Mouse (Mus musculus) limb, embryonic 12.5 days (tissue): ENCODE measurements around the gene Mcoln2. TPM values are rescaled to one million over a fixed set of nuclear protein-coding genes. Genes with fewer than 3 reads are reported as not detected.

ENCODE experiments used
- ATAC-seq: fragments of 200-750 bp; cut with Nextera tagmentation; 2 replicates; pipeline ENCODE4 v1.8.0; 2017; ENCODE audit warnings: low read depth, moderate TSS enrichment; ENCODE audit not compliant: insufficient number of reproducible peaks, insufficient read depth, low FRiP score, low TSS enrichment
- H3K27ac ChIP-seq: fragments of 300-500 bp; sonication (generic); 2 replicates; pipeline ENCODE4 v1.5.1; 2016; ENCODE audit warnings: mild to moderate bottlenecking, moderate library complexity
- H3K27me3 ChIP-seq: fragments of 300-500 bp; sonication (generic); 2 replicates; pipeline ENCODE4 v1.6.1; 2016; ENCODE audit warnings: mild to moderate bottlenecking, moderate library complexity
- H3K36me3 ChIP-seq: fragments of 300-500 bp; sonication (generic); 2 replicates; pipeline ENCODE4 v1.6.1; 2016; ENCODE audit warnings: mild to moderate bottlenecking, moderate library complexity
- H3K4me1 ChIP-seq: fragments of 300-500 bp; sonication (generic); replicated peaks from 2 replicates; pipeline ENCODE4 v1.6.1; 2016
- H3K4me2 ChIP-seq: fragments of 300-500 bp; sonication (generic); 2 replicates; pipeline ENCODE4 v1.6.1; 2016; ENCODE audit warnings: mild to moderate bottlenecking, moderate library complexity
- H3K4me3 ChIP-seq: fragments of 300-500 bp; sonication (generic); replicated peaks from 2 replicates; pipeline ENCODE4 v1.5.1; 2016; ENCODE audit warnings: mild to moderate bottlenecking
- H3K9ac ChIP-seq: fragments of 300-500 bp; sonication (generic); replicated peaks from 2 replicates; pipeline ENCODE4 v1.6.1; 2016; ENCODE audit warnings: mild to moderate bottlenecking, moderate library complexity
- H3K9me3 ChIP-seq: fragments of 300-500 bp; sonication (generic); 2 replicates; pipeline ENCODE4 v1.6.1; 2016; ENCODE audit warnings: mild to moderate bottlenecking, moderate library complexity
- WGBS: fragments of 180-500 bp; shearing (Covaris S2); methylation state at CpG from one replicate; pipeline ENCODE4 v1.1.7; 2016; 5-methylcytosine and 5-hydroxymethylcytosine counted together
- polyA plus RNA-seq: library from polyadenylated mRNA; unstranded; fragments of >200 nt; fragmentation: Nextera tagmentation; extraction: Ambion mirVana; gene quantifications from 2 replicates; pipeline ENCODE4 v1.2.1, GENCODE M21; 2016

The Mcoln2 gene
- polyA plus RNA-seq, 1 experiment from 2014 or later, result 0.70 TPM

- Histone ChIP-seq H3K27me3 (peaks cover 20% of the 10 kb centered on the region), H3K27ac (peak overlapping the region; percentile 59), H3K4me3 (peak overlapping the region; percentile 26), H3K4me2 (peak overlapping the region; percentile 53), H3K9me3 (no peaks in the 10 kb centered on the region), H3K4me1 (peaks cover 22% of the 10 kb centered on the region), H3K36me3 (no peaks in the 10 kb centered on the region), H3K9ac (peak overlapping the region; percentile 47)
- ATAC-seq, result no peak
- 9% methylated on average over 25 of the region's 25 CpGs for WGBS
Observed at GRCm38 (mm10) chr3:146121310-146122124, 28.1 kb upstream of the Mcoln2 start.

DNA sequence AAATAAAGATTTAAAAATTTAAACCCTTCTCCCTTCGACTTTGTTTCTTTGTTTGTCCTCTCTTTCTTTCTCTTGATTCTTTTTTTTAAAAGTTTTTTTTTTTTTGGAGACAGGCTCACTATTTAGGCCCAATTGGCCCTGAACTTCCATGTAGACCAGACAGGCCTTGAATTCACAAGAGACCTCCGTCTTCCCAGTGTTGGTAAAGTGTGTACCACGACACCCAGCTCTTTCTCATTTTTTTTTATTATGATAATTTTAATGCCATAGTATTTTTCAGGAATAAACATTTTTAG, 27.6 kb upstream of the Mcoln2 start:
- H3K27me3 ChIP-seq, result peaks cover 15% of the 10 kb centered on the region
- peak overlapping the region; percentile 53 for H3K4me2 ChIP-seq
- H3K27ac ChIP-seq, result no peak overlapping the region
- no peaks in the 10 kb centered on the region for H3K36me3 ChIP-seq
- no peaks in the 10 kb centered on the region for H3K9me3 ChIP-seq
- ATAC-seq, result no peak
- 40% methylated on average over 3 of the region's 3 CpGs for WGBS
- no peak overlapping the region; the same call in 1 of the 2 replicates for H3K4me3 ChIP-seq
- peaks cover 21% of the 10 kb centered on the region for H3K4me1 ChIP-seq
- 0 out of 2 replicates have a peak overlapping the region, but pooled peaks have one; percentile 47 for H3K9ac ChIP-seq

DNA sequence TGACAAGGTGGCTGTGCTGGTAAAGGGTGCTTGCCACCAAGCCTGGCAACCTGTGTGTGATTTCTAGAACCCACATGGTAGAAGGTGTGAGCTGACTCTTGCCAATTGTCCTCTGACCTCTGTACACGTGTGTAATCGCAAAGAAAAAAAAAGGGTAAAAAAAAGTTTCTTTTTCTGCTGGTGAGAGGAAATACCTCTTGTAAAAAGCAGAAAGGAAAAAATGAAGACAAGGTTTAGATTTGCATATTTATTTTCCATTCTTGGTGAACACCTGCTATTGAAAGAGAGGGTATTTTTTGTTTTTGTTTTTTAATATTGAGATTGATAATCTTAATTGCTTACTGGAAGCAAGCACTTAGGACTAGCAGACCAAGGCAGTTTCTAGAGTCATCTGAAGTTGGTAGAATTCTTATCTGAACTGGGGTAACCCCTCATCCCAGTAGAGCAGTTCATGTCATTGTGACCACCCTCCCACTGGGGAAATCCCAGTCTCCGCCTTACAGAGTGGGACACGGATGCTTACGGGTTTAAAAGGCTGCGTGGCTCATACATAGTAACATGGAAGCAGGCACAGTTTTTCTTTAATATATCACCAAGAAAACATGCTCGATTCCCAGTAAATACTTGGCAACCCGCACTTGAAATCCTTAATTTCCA, 26.7 kb upstream of the Mcoln2 start:
- H3K9me3 ChIP-seq, result no peaks in the 10 kb centered on the region
- 0 out of 2 replicates have a peak overlapping the region, but pooled peaks have one; percentile 53 for H3K4me2 ChIP-seq
- no peak overlapping the region for H3K9ac ChIP-seq
- no peak overlapping the region for H3K27ac ChIP-seq
- peaks cover 12% of the 10 kb centered on the region for H3K4me1 ChIP-seq
- H3K36me3 ChIP-seq, result no peaks in the 10 kb centered on the region
- 73% methylated on average over 8 of the region's 8 CpGs for WGBS
- no peak overlapping the region for H3K4me3 ChIP-seq
- no peak for ATAC-seq
- peaks cover 6% of the 10 kb centered on the region for H3K27me3 ChIP-seq

GRCm38 (mm10) chr3:146123464-146123825, 26.2 kb upstream of the Mcoln2 start:
- WGBS, result 77% methylated on average over 9 of the region's 9 CpGs
- H3K4me1 ChIP-seq, result peaks cover 12% of the 10 kb centered on the region
- no peaks in the 10 kb centered on the region for H3K9me3 ChIP-seq
- ATAC-seq, result no peak
- no peaks in the 10 kb centered on the region for H3K36me3 ChIP-seq
- H3K27me3 ChIP-seq, result peaks cover under 1% of the 10 kb centered on the region
- H3K4me3 ChIP-seq, result no peak overlapping the region
- no peak overlapping the region for H3K9ac ChIP-seq
- H3K4me2 ChIP-seq, result no peak overlapping the region
- H3K27ac ChIP-seq, result no peak overlapping the region

DNA sequence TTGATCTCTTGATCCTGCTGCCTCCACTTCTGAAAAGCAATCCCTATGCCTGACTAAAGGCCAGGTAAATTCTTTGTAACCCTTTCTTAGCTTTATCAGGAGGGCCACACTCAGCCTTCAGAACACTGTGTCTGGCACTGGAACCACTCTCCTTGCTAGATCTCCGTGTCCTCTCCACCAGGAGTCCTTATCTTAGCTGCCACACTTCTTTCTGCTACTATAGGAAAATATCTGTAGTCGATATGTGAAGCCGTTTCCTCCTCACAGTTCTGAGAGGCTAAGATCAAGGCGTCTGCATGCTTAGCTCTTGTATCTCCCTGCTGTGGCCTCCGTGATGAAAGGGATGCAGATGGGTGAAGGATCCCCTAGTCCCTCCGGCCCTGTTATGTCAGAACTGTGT, 22.4 kb upstream of the Mcoln2 start:
- H3K9me3 ChIP-seq, result no peaks in the 10 kb centered on the region
- no peak overlapping the region for H3K9ac ChIP-seq
- no peaks in the 10 kb centered on the region for H3K27me3 ChIP-seq
- ATAC-seq, result no peak
- WGBS, result 63% methylated on average over 6 of the region's 6 CpGs
- H3K4me3 ChIP-seq, result no peak overlapping the region
- no peak overlapping the region for H3K27ac ChIP-seq
- H3K4me1 ChIP-seq, result no peaks in the 10 kb centered on the region
- no peaks in the 10 kb centered on the region for H3K36me3 ChIP-seq
- no peak overlapping the region for H3K4me2 ChIP-seq

DNA sequence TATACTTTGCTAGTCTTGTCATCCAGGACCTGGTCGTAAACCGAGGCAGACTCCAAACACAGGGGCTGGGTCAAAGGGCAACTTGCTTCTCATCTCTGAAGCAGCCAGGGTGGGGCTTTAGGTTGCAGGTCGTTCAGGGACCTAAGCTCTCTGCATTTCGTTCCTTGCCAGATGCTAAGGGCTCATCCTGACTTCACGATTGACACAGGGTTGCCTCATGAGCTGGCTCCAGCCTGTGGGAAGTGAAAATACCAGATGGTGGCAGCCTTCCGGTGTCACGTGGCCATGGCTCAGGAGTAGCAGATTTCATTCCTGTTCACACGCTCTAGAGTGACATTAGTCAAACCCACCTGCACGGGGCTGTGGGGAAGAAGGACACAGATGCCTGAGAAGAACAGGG, 14.8 kb upstream of the Mcoln2 start:
- no peak overlapping the region for H3K4me2 ChIP-seq
- no peaks in the 10 kb centered on the region for H3K36me3 ChIP-seq
- no peak overlapping the region for H3K9ac ChIP-seq
- H3K4me1 ChIP-seq, result no peaks in the 10 kb centered on the region
- 50% methylated on average over 9 of the region's 9 CpGs for WGBS
- H3K4me3 ChIP-seq, result no peak overlapping the region
- ATAC-seq, result no peak
- H3K27ac ChIP-seq, result no peak overlapping the region
- no peaks in the 10 kb centered on the region for H3K9me3 ChIP-seq
- no peaks in the 10 kb centered on the region for H3K27me3 ChIP-seq

DNA sequence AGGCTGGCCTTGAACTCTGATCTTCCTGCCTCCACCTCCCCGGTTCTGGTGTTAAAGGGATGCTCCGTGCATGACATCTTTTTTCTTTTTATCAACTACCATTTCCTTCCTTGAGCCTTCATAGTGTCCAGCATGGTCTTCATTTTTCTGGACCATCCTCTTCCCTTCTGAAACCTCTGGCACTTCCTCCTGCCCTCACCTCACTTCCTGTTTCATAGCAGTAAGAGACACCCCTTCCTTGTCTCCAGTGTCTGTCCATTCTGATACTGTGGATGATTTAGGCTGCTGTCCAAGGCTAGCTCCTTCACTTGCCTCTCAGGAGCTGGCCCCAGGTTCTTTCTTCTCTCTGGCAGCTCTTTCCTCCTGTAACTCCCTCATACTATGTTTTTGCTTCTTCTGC, 14.2 kb upstream of the Mcoln2 start:
- no peak overlapping the region for H3K9ac ChIP-seq
- H3K4me1 ChIP-seq, result no peaks in the 10 kb centered on the region
- H3K36me3 ChIP-seq, result no peaks in the 10 kb centered on the region
- H3K4me2 ChIP-seq, result no peak overlapping the region
- no peaks in the 10 kb centered on the region for H3K9me3 ChIP-seq
- H3K27ac ChIP-seq, result no peak overlapping the region
- 92% methylated on average over 2 of the region's 2 CpGs for WGBS
- no peak overlapping the region for H3K4me3 ChIP-seq
- ATAC-seq, result no peak
- no peaks in the 10 kb centered on the region for H3K27me3 ChIP-seq

DNA sequence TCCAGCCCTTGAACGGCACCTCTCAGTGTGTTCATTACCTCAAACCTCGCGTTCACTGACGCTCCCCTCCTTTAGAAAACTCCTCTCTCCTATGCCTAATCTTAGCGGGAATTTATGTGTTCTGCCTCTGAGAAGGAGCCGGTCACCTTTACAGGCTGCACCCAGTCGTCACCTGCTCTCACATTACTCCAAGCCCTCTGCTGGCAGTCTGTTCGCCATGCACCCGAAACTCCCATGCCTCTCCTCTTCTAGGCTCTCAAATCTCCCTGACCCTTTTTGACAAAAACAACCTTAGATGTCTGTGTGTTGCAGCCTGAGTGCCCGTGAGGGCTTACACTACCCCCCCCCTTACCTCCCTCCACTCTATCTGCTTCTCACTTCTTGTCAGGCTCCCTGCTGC, 13.2 kb upstream of the Mcoln2 start:
- H3K36me3 ChIP-seq, result no peaks in the 10 kb centered on the region
- no peak overlapping the region for H3K4me3 ChIP-seq
- no peak overlapping the region for H3K9ac ChIP-seq
- 29% methylated on average over 10 of the region's 10 CpGs for WGBS
- no peaks in the 10 kb centered on the region for H3K9me3 ChIP-seq
- ATAC-seq, result no peak
- H3K27me3 ChIP-seq, result no peaks in the 10 kb centered on the region
- no peaks in the 10 kb centered on the region for H3K4me1 ChIP-seq
- no peak overlapping the region for H3K4me2 ChIP-seq
- H3K27ac ChIP-seq, result no peak overlapping the region

DNA sequence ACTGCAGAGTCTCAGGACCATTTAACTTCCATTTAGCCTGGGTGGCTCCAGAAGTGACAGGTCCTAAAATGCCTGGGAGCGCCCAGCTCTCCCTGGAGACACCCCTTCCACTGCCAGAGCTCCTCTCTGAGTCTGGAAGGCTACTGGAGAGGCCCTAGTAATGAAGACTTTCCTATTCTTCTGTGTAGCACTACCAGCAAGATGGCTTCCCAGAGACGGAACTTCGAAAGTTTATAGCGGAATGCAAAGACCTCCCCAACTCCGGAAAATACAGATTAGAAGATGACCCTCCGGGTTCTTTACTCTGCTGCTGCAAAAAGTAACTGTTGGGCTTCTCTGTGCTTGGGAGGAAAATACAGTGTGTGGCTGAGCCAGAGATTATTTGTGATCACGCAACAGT, 9.4 kb upstream of the Mcoln2 start:
- 95% methylated on average over 7 of the region's 7 CpGs for WGBS
- Histone ChIP-seq H3K27ac (no peak overlapping the region), H3K4me3 (no peak overlapping the region), H3K9me3 (0 out of 2 replicates have a peak, but pooled peaks cover 1% of the 10 kb centered on the region), H3K9ac (no peak overlapping the region), H3K36me3 (no peaks in the 10 kb centered on the region), H3K27me3 (no peaks in the 10 kb centered on the region), H3K4me1 (no peaks in the 10 kb centered on the region), H3K4me2 (no peak overlapping the region)
- no peak for ATAC-seq

- H3K36me3 ChIP-seq, result no peaks in the 10 kb centered on the region
- no peak for ATAC-seq
- H3K9me3 ChIP-seq, result 0 out of 2 replicates have a peak, but pooled peaks cover 3% of the 10 kb centered on the region
- no peak overlapping the region for H3K4me3 ChIP-seq
- H3K27me3 ChIP-seq, result no peaks in the 10 kb centered on the region
- no peaks in the 10 kb centered on the region for H3K4me1 ChIP-seq
- WGBS, result 88% methylated on average over 7 of the region's 7 CpGs
- H3K4me2 ChIP-seq, result no peak overlapping the region
- no peak overlapping the region for H3K27ac ChIP-seq
- no peak overlapping the region for H3K9ac ChIP-seq
Observed at GRCm38 (mm10) chr3:146142523-146142922, 7.1 kb upstream of the Mcoln2 start.

DNA sequence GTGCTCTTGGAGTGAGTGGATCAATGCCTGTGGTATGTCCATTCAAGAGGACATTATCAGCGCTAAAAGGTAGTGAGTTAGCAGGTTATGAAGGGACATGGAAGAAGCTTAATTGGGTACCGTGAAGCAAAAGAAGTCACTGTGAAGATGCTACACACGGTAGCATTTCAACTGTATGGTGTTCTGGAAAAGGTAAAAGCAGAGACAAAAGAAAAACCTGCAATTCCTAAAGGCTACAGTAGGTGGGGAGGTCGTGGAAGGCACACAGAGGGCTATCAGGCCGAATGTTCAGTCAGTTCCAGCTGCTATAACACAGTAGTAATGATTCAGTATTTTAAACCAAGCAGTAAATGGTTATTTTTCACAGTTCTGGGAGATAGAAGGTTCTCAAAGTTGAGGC, 4.1 kb upstream of the Mcoln2 start:
- H3K4me2 ChIP-seq, result no peak overlapping the region
- no peaks in the 10 kb centered on the region for H3K36me3 ChIP-seq
- whole genome bisulfite sequencing, result 54% methylated on average over 5 of the region's 5 CpGs
- peaks cover 14% of the 10 kb centered on the region for H3K27me3 ChIP-seq
- no peak for ATAC-seq
- 0 out of 2 replicates have a peak, but pooled peaks cover 3% of the 10 kb centered on the region for H3K9me3 ChIP-seq
- H3K27ac ChIP-seq, result no peak overlapping the region
- peaks cover 11% of the 10 kb centered on the region for H3K4me1 ChIP-seq
- H3K9ac ChIP-seq, result no peak overlapping the region
- no peak overlapping the region for H3K4me3 ChIP-seq
